Mouse (Mus musculus) heart, embryonic 16.5 days (tissue): ENCODE measurements around the gene Pi4k2a. TPM values are rescaled to one million over a fixed set of nuclear protein-coding genes. Genes with fewer than 3 reads are reported as not detected.
"Not testable (repeated sequence)": the region's sequence is repeated elsewhere in the genome, so short reads cannot be mapped to it uniquely, and the experiment has no call there.

Experiments
- ATAC-seq: fragments of 200-750 bp; cut with Nextera tagmentation; replicated peaks from 2 replicates; pipeline ENCODE4 v1.8.0; 2017; ENCODE audit warnings: moderate number of reproducible peaks; ENCODE audit not compliant: insufficient read depth, low FRiP score; ENCODE audit errors: extremely low read depth
- H3K27ac ChIP-seq: fragments of 300-500 bp; sonication (generic); 2 replicates; pipeline ENCODE4 v1.5.1; 2014; ENCODE audit warnings: mild to moderate bottlenecking, low read length, control low read depth, moderate library complexity
- H3K27me3 ChIP-seq: fragments of 300-500 bp; sonication (generic); 2 replicates; pipeline ENCODE4 v1.6.1; 2014; ENCODE audit warnings: low read length, mixed read lengths; ENCODE audit not compliant: control insufficient read depth, insufficient read depth
- H3K36me3 ChIP-seq: fragments of 300-500 bp; sonication (generic); 2 replicates; pipeline ENCODE4 v1.6.1; 2014; ENCODE audit not compliant: control insufficient read depth, insufficient read depth
- H3K4me1 ChIP-seq: fragments of 300-500 bp; sonication (generic); 2 replicates; pipeline ENCODE4 v1.6.1; 2014; ENCODE audit warnings: low read length, mixed read lengths; ENCODE audit not compliant: control insufficient read depth, insufficient read depth
- H3K4me2 ChIP-seq: fragments of 300-500 bp; sonication (generic); 2 replicates; pipeline ENCODE4 v1.6.1; 2014; ENCODE audit warnings: low read depth, mild to moderate bottlenecking, control low read depth, low read length
- H3K4me3 ChIP-seq: fragments of 300-500 bp; sonication (generic); 2 replicates; pipeline ENCODE4 v1.5.1; 2014; ENCODE audit warnings: mild to moderate bottlenecking, control low read depth, low read length
- H3K9ac ChIP-seq: fragments of 300-500 bp; sonication (generic); 2 replicates; pipeline ENCODE4 v1.6.1; 2014; ENCODE audit warnings: low read length, control low read depth
- H3K9me3 ChIP-seq: fragments of 300-500 bp; sonication (generic); replicated peaks from 2 replicates; pipeline ENCODE4 v1.6.1; 2016; ENCODE audit warnings: low read length; ENCODE audit not compliant: control insufficient read depth
- WGBS: fragments of 180-500 bp; shearing (Covaris S2); extraction: QIAGEN DNeasy Blood & Tissue Kit; methylation state at CpG from one replicate; pipeline ENCODE4 v1.1.7; 2014; 5-methylcytosine and 5-hydroxymethylcytosine counted together
- polyA plus RNA-seq: library from polyadenylated mRNA; unstranded; fragments of >200 nt; fragmentation: Nextera tagmentation; extraction: Ambion mirVana; gene quantifications from 2 replicates; pipeline ENCODE4 v1.2.1, GENCODE M21; 2015

Gene Pi4k2a
- polyA plus RNA-seq, 1 experiment from 2014 or later: 8.5 TPM

GRCm38 (mm10) chr19:42075992-42076391 is 14.3 kb upstream of the Pi4k2a start:
- Histone ChIP-seq H3K4me3 (no peak overlapping the region), H3K9me3 (no peaks in the 10 kb centered on the region), H3K27me3 (no peaks in the 10 kb centered on the region), H3K36me3 (no peaks in the 10 kb centered on the region), H3K4me2 (no peak overlapping the region), H3K9ac (no peak overlapping the region), H3K4me1 (no peaks in the 10 kb centered on the region), H3K27ac (no peak overlapping the region)
- WGBS: 89% methylated on average over 16 of the region's 16 CpGs
- no peak for ATAC-seq

- no peaks in the 10 kb centered on the region for H3K9me3 ChIP-seq
- H3K36me3 ChIP-seq: no peaks in the 10 kb centered on the region
- no peak overlapping the region for H3K4me2 ChIP-seq
- ATAC-seq: no peak
- 92% methylated on average over 8 of the region's 8 CpGs for WGBS
- H3K27me3 ChIP-seq: no peaks in the 10 kb centered on the region
- no peak overlapping the region for H3K4me3 ChIP-seq
- no peaks in the 10 kb centered on the region for H3K4me1 ChIP-seq
- H3K27ac ChIP-seq: no peak overlapping the region
- no peak overlapping the region for H3K9ac ChIP-seq
Observed at GRCm38 (mm10) chr19:42078566-42078965, 11.7 kb upstream of the Pi4k2a start.

DNA sequence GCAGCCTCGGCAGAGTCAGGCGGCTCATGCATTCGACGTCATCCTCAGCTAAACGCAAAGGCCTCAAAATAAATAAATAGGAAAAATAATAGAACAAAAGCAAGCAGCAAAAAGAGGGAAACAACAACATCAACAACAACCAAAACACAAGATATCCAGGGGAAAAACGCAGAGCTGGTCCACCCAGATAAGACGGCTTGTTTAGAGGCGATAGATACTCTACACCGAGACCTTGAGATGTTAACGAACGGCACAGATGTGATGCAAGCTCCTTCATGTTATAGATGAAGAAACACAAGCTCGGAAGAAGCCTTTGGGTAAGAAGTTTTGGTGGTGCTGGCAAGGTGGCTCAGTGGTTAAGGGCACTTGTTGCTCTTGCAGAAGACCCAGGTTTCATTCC is 11.3 kb upstream of the Pi4k2a start:
- H3K4me1 ChIP-seq: no peaks in the 10 kb centered on the region
- no peaks in the 10 kb centered on the region for H3K27me3 ChIP-seq
- H3K9me3 ChIP-seq: no peaks in the 10 kb centered on the region
- no peak overlapping the region for H3K9ac ChIP-seq
- WGBS: 91% methylated on average over 12 of the region's 12 CpGs
- no peak for ATAC-seq
- H3K36me3 ChIP-seq: no peaks in the 10 kb centered on the region
- no peak overlapping the region for H3K4me2 ChIP-seq
- no peak overlapping the region for H3K4me3 ChIP-seq
- H3K27ac ChIP-seq: no peak overlapping the region

GRCm38 (mm10) chr19:42079950-42080349 is 10.3 kb upstream of the Pi4k2a start:
- Histone ChIP-seq H3K27me3 (no peaks in the 10 kb centered on the region), H3K4me2 (no peak overlapping the region), H3K9ac (no peak overlapping the region), H3K27ac (no peak overlapping the region), H3K9me3 (no peaks in the 10 kb centered on the region), H3K4me3 (no peak overlapping the region), H3K36me3 (no peaks in the 10 kb centered on the region), H3K4me1 (no peaks in the 10 kb centered on the region)
- ATAC-seq: no peak
- WGBS: 62% methylated on average over 5 of the region's 5 CpGs

DNA sequence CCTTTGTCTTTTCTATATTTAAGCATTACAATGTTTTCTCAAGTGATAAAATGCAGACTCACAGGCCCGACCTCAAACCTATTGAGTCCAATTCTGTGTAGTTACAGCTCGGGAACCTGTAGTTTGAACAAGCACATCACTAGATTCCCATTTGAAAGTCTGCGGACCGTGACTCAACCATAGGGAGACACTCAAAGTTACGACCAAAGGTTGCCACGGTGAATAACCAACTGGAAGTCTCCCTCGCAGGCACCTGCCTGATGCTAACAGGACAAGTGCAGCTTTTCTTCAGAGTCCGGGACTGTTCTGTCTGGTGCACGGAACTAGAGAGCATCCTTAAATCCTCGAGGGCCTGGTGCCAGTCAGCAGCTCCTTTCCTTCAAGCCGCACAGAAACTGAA is 9.8 kb upstream of the Pi4k2a start:
- peaks cover under 1% of the 10 kb centered on the region; the same call in 1 of the 2 replicates for H3K4me1 ChIP-seq
- H3K4me2 ChIP-seq: no peak overlapping the region
- 77% methylated on average over 11 of the region's 11 CpGs for WGBS
- no peak overlapping the region for H3K4me3 ChIP-seq
- no peak overlapping the region for H3K9ac ChIP-seq
- H3K27ac ChIP-seq: no peak overlapping the region
- H3K27me3 ChIP-seq: no peaks in the 10 kb centered on the region
- H3K36me3 ChIP-seq: no peaks in the 10 kb centered on the region
- no peak for ATAC-seq
- no peaks in the 10 kb centered on the region for H3K9me3 ChIP-seq

- H3K4me3 ChIP-seq, H3K4me1 ChIP-seq, H3K27me3 ChIP-seq, H3K9ac ChIP-seq, ATAC-seq, H3K36me3 ChIP-seq, H3K4me2 ChIP-seq, H3K27ac ChIP-seq, H3K9me3 ChIP-seq: not testable (repeated sequence)
- 87% methylated on average over 5 of the region's 5 CpGs for WGBS
Observed at GRCm38 (mm10) chr19:42081613-42082012, 8.7 kb upstream of the Pi4k2a start.

- H3K4me2 ChIP-seq: peak overlapping the region; percentile 93
- no peak for ATAC-seq
- H3K4me1 ChIP-seq: peaks cover 15% of the 10 kb centered on the region
- H3K36me3 ChIP-seq: no peaks in the 10 kb centered on the region
- peak overlapping the region; percentile 72 for H3K9ac ChIP-seq
- H3K27ac ChIP-seq: no peak overlapping the region
- no peaks in the 10 kb centered on the region for H3K9me3 ChIP-seq
- WGBS: 12% methylated on average over 10 of the region's 10 CpGs
- H3K27me3 ChIP-seq: no peaks in the 10 kb centered on the region
- H3K4me3 ChIP-seq: peak overlapping the region; percentile 74
Observed at GRCm38 (mm10) chr19:42085690-42086089, 4.6 kb upstream of the Pi4k2a start.

GRCm38 (mm10) chr19:42086166-42086565 is 4.1 kb upstream of the Pi4k2a start, which contains the start of gene Morn4:
Morn4 (minus strand) TSS chr19:42086357.
- Histone ChIP-seq H3K9ac (peak within 1 kb of the TSS; percentile 72), H3K36me3 (no peaks in the 10 kb centered on the region), H3K4me2 (peak within 1 kb of the TSS; percentile 93), H3K27ac (no peak within 1 kb of the TSS), H3K9me3 (no peaks in the 10 kb centered on the region), H3K4me3 (peak within 1 kb of the TSS; percentile 74), H3K4me1 (peaks cover 17% of the 10 kb centered on the region), H3K27me3 (no peaks in the 10 kb centered on the region)
- WGBS: 1% methylated on average over 21 of the region's 21 CpGs
- peak; percentile 24; the same call in 1 of the 2 replicates for ATAC-seq

DNA sequence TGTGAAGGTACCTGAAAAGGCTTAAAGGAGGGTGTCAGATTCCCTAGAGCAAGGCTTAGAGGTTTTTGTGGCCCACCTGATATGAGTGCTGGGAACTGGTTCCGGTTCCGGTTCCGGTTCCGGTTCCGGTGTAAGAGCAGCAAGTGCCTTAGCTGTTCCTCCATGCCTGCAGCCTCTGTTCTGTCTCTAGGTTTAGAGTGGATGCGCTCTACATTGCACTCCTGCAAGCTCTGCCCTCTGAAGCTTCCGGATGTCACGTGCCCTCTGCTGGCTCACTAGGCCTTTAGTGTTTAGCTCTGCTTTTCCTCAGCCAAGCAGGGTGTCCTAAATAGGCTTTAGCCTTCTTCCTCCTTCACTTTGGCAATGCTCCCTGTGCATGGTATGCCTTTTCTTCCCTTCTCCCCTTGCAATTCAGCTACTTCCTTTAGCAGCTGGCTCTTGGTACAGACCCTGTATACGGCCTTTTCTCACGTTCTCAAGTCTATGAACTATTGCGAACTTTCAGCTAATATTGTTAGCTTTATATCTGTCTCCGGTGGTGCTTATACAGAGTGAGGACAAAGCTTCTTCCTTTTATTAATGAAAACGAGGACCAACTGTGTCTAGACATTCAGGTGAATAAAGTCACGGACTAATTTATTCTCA is 1.0 kb upstream of the Pi4k2a start:
- peak overlapping the region; percentile 87 for H3K4me2 ChIP-seq
- H3K9ac ChIP-seq: peak overlapping the region; percentile 74
- no peaks in the 10 kb centered on the region for H3K27me3 ChIP-seq
- WGBS: 18% methylated on average over 14 of the region's 14 CpGs
- ATAC-seq: no peak
- peaks cover 24% of the 10 kb centered on the region for H3K4me1 ChIP-seq
- no peaks in the 10 kb centered on the region for H3K36me3 ChIP-seq
- no peaks in the 10 kb centered on the region for H3K9me3 ChIP-seq
- peak overlapping the region; percentile 93 for H3K27ac ChIP-seq
- peak overlapping the region; percentile 96 for H3K4me3 ChIP-seq
